Mouse (Mus musculus): ENCODE measurements at regions not wholly inside any gene's neighbourhood (a gene's known extent, or its start where the extent isn't known, plus 50 kb on each side); places are given as distances from the start of the nearest gene placed in this dataset.

- TF ChIP-seq ZNF384 (IDR thresholded peaks at IDR 0.05; ENCODE audit: low read depth, low read length) (no peak), POLR2A (IDR thresholded peaks at IDR 0.05; ENCODE audit: control insufficient read depth in 1 of 2, insufficient read depth in 1 of 2, low read depth in 1 of 2, low read length in 2 of 2, poor library complexity in 1 of 2) (no peak), CTCF (IDR thresholded peaks at IDR 0.05 in 2 of 3, conservative IDR thresholded peaks at IDR 0.05 in 1 of 3; ENCODE audit: control insufficient read depth in 1 of 3, insufficient read depth in 1 of 3, low read depth in 2 of 3, low read length in 3 of 3, poor library complexity in 1 of 3, severe bottlenecking in 1 of 3) (no peak), UBTF (IDR thresholded peaks at IDR 0.05; ENCODE audit: borderline replicate concordance, insufficient read depth, low read depth, low read length) (no peak), ETS1 (IDR thresholded peaks at IDR 0.05; ENCODE audit: low read depth, low read length) (no peak; the same call in 1 of the 2 replicates), E2F4 (IDR thresholded peaks at IDR 0.05; ENCODE audit: borderline replicate concordance, low read depth, low read length) (no peak)
These were observed 73.7 kb downstream of the Zfp36l1 start for GRCm38 (mm10) chr12:80039150-80039549.
